Mouse (Mus musculus): ENCODE measurements around the gene Ccr6.

DNA sequence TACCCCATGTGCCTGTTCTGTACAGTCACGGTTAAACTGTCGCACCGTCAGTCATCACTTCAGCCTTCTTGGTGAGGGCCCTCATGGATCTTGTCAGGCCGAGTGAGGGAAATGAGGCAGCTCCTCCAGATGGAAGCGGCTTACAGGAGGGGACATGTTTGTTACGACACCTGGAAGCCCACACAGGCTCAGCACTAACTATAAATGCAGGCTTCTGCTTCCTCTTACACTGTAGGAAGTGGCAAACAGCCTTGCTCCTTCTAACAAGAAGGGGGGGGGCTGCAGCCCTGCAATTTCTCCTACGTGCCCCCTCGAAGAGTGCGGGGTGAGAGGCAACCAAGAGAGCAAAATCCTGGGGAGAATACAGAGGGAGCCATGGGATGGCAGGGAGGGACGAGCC lies 25.2 kb upstream of the Ccr6 start:
- TF ChIP-seq POLR2A (IDR thresholded peaks at IDR 0.05; ENCODE audit: borderline replicate concordance, low read depth, low read length) (no peak), CTCF (IDR thresholded peaks at IDR 0.05; ENCODE audit: low read depth, low read length) (no peak)
